Mouse (Mus musculus): ENCODE results near the gene Tsc22d4.
A peak's percentile ranks its signal among the peaks of the same experiment; 100 is the strongest.
"Not testable (repeated sequence)": the region's sequence is repeated elsewhere in the genome, so short reads cannot be mapped to it uniquely, and the experiment has no call there.

Gene Tsc22d4

DNA sequence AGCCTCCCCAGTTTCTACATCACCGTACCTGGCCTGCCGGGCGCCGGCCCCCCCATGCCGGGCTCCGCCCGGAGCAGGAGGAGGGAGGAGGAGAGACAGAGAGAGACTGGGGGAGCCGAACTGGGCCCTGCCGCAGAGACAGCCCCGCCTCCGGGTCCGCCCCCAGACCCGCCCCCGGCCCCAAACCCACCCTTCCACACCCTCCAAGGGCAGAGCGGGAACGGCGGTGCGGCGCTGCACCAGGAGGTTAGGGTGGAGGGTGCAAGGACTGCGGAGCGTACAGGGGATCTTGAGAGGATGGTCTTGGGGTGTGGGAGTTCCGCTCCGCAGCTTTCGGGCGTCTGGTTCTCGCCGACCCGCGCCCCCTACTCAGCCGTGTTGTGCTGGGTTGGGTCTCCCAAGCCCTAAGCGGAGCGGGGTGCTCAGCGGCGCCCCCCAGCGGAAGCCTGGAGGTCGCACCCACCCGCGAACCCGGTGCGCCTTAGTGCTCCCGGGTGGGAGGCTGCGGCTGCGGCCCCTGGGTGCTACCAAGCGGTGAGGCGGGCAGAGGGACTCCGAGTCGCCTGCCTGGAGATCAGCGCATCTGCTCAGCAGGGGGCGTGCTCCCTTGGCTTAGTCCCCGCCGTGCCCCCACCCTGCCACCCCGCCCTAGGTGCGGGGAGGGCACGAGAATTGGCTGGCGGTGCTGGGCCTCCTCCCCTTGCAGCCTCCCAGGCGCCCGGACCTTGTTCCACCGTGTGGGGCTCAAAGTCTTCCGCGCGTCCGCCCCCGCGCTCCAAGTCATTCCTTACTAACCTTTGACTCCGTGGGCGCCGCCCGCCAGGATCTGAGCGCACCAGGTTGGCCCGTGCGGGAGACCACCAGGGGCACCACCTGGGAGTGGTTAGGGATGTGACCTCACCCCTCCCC lies 4.3 kb upstream of the Tsc22d4 start, which contains the start of gene Nyap1:
Gene Nyap1 (minus strand): TSS at position 585 of the 909 bp plus-strand sequence.
- peak; percentile 90 for DNase-seq (ENCODE audit: extremely low spot score)

DNA sequence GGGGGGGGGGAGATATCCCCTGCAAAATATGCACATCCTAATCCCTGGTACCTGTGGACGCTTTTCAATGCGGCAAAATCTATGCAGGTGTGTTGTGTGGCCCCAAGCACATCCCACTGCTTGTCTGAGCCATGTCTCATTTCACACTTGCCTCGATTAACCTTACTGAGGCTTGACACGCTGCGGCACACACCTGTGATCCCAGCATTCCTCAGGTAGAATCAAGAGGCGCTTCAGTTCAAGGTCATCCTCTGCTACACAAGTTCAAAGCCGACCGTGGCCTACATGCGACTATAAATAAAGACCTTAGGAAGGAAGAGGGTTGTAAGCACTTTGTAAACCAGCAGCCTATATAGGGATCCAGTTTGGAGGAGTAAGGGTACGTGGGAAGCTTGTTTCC lies 3.5 kb upstream of the Tsc22d4 start:
- no peak for DNase-seq (ENCODE audit: extremely low spot score)

DNA sequence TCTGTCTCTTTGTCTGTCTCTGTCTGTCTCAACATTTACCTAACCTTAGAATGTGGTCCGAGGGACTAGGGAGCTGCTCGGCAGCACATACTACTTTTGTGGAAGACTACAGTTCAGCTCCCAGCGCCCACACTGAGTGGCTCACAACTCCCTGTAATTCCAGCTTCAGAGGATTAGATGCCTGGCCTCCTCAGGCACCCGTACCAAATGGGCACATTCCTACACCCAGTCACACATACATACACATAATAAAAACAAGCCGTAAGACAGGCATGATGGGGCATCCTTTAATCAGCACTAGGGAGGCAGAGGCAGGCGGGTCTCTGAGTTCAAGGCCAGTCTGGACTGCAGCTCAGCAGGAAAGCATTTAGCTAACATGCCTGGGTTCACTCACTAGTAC lies 2.7 kb upstream of the Tsc22d4 start:
- no peak for DNase-seq (ENCODE audit: extremely low spot score)

- no peak for DNase-seq (ENCODE audit: extremely low spot score)
Measured at GRCm38 (mm10) chr5:137744197-137744596, 1.3 kb upstream of the Tsc22d4 start.

GRCm38 (mm10) chr5:137746282-137746850 lies 836 bp downstream of the Tsc22d4 start:
- peak; percentile 67 for DNase-seq (ENCODE audit: extremely low spot score)

- DNase-seq (ENCODE audit: extremely low spot score): no peak
Measured at GRCm38 (mm10) chr5:137746851-137747325, 1.4 kb downstream of the Tsc22d4 start.

DNA sequence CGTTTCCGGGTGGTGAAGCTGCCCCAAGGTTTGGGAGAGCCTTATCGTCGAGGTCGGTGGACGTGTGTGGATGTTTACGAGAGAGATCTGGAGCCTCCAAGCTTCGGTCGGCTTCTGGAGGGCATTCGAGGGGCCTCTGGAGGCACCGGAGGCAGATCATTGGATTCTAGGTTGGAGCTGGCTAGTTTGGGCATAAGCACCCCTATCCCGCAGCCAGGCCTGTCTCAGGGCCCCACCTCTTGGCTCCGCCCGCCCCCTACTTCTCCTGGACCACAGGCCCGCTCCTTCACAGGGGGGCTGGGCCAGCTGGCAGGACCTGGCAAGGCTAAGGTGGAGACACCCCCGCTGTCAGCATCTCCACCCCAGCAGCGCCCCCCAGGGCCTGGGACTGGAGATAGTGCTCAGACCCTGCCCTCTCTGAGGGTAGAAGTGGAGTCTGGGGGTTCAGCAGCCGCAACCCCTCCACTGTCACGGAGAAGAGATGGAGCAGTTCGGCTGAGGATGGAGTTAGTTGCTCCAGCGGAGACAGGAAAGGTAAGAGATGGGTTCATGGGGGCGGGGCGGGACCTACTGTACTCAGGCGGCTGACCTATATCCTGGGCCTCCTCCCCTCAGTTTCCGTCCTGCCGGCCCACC lies 1.9 kb downstream of the Tsc22d4 start:
- DNase-seq (ENCODE audit: extremely low spot score): peak; percentile 50

DNA sequence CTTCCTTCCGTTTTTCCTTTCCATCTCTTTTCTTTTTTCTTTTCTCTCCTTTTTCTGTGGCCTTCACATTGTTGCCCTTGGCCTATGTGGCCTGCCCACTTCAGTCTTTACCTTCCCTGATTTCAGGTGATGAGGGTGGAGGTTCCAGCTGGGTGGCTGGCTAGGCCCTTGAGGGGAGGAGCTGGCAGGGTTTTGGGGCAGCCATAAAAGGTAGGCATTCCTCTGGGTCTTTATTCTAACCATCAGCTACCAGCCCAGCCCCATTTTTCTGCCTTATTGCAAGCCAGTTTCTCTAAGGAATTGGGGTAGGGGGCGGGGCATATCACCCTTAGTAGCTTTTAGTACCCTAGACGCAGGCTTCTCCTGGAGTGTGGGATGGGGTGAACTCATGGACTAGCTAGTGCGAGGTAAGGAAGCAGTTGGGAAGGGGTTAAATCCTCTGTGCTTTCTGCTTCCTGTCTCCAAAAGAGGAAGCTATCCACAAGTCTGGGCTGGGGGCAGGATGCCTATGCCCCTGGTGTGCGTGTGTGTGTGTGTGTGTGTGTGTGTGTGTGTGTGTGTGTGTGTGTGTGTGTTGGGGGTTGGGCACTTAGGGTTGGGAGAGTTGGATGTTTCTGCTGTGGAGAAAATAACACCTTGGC lies 2.7 kb downstream of the Tsc22d4 start:
- no peak for DNase-seq (ENCODE audit: extremely low spot score)

DNA sequence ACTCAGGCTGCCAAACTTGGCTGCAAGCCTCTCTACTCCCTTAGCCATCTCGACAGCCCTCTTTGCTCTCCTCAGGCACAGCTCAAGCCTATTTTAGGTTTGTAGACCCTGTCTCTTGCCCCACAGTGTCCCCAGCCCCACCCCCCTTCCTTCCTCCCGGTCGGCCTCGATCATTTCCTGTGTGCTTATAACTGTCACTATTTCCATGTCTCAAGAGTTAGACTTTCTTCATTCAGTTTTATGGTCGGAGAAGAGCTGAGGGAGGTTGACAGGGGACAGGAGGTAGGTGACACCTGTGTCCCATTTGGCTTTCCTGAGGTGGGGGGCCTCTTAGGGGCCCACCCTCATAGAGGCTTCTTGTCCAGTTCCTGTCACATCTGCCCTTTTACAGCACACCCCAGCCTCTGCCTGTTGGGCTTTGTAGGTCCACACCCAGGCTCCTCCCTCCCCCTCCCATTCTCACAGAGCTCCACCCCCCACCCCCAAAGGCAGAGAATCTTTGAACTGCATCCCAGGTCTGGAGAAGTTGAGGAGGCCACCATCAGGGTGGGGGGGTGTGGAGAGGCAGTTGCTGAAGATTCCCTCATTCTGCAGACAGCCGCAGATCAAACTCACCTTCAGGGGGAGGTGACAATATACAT lies 3.8 kb downstream of the Tsc22d4 start:
- no peak for DNase-seq (ENCODE audit: extremely low spot score)

GRCm38 (mm10) chr5:137750212-137750611 lies 4.7 kb downstream of the Tsc22d4 start:
- not testable (repeated sequence) for DNase-seq (ENCODE audit: extremely low spot score)

GRCm38 (mm10) chr5:137751221-137751887 lies 5.8 kb downstream of the Tsc22d4 start:
- DNase-seq (ENCODE audit: extremely low spot score): no peak

GRCm38 (mm10) chr5:137751988-137752387 lies 6.5 kb downstream of the Tsc22d4 start:
- no peak for DNase-seq (ENCODE audit: extremely low spot score)

- DNase-seq (ENCODE audit: extremely low spot score): no peak
Measured at GRCm38 (mm10) chr5:137753111-137753832, 7.7 kb downstream of the Tsc22d4 start.

- no peak for DNase-seq (ENCODE audit: extremely low spot score)
Measured at GRCm38 (mm10) chr5:137755425-137755824, 9.9 kb downstream of the Tsc22d4 start.

DNA sequence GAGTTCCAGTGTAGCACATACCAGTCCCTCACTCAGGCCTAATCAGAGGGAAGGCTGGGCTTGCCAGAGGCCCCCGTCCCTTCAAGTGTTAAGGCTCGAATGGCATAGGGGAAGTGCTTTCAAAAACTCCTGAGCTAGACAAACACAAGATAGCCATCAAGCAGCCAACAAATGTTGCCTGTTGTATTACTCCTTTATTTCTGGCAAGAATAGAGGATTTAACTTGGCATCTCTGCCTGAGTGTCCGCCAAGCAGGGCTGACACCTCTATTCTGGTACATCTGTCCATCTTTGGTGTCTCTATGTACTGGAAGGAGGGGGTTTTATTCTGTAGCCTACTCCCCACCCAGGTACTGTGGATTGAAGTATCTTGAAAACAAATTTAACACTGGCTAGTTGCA lies 10.6 kb downstream of the Tsc22d4 start:
- DNase-seq (ENCODE audit: extremely low spot score): no peak

GRCm38 (mm10) chr5:137756882-137757661 lies 11.5 kb downstream of the Tsc22d4 start:
- peak; percentile 77 for DNase-seq (ENCODE audit: extremely low spot score)

GRCm38 (mm10) chr5:137757887-137758286 lies 12.4 kb downstream of the Tsc22d4 start:
- DNase-seq (ENCODE audit: extremely low spot score): no peak

- DNase-seq (ENCODE audit: extremely low spot score): no peak
Measured at GRCm38 (mm10) chr5:137758921-137759534, 13.5 kb downstream of the Tsc22d4 start.

DNA sequence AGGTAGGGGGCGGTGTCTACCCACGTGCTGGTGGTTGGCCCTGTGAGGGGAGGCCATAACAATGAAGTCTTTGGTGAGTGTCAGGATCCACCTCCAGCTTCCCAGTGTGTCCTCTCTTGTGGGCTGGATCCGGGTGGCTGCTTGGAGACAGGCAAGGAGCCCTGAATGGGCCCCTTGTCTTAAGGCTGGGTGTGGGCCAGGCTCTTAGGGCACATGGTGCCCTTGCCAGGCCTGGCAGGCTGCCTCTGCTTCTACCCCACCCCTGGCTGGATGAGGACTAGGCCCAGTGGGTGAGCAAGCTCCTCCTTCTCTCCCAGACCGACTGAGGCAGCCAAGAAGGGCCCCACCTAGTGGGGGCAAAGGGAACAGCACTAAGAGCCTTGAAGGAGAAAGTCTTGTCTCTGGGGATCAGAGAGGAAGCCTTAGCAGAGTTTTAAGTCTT lies 14.5 kb downstream of the Tsc22d4 start:
- peak; percentile 76 for DNase-seq (ENCODE audit: extremely low spot score)
